Mouse (Mus musculus) G1E (cell line): ENCODE data around the gene Snx29. TPM values are rescaled to one million over a fixed set of nuclear protein-coding genes. Genes with fewer than 3 reads are reported as not detected.

Experiments used
- ATAC-seq: 2 replicates; pipeline ENCODE4 v1.8.0; 2016; ENCODE audit warnings: mild to moderate bottlenecking; ENCODE audit not compliant: insufficient number of reproducible peaks, poor library complexity, low FRiP score, severe bottlenecking; ENCODE audit errors: extremely low read depth
- DNase-seq: peaks from one replicate; pipeline ENCODE4 v3.0.0; 2012; ENCODE audit warnings: low spot score
- H3K27me3 ChIP-seq: 2 replicates; pipeline ENCODE4 v1.6.1; 2012; ENCODE audit warnings: mild to moderate bottlenecking, low read length, inconsistent platforms; ENCODE audit not compliant: insufficient read depth
- H3K36me3 ChIP-seq: replicated peaks from 2 replicates; pipeline ENCODE3; 2012; ENCODE audit warnings: mild to moderate bottlenecking, inconsistent platforms
- H3K4me1 ChIP-seq: 2 replicates; pipeline ENCODE4 v1.6.1; 2012; ENCODE audit warnings: low read depth, low read length, inconsistent platforms, mixed read lengths; ENCODE audit not compliant: insufficient read depth
- H3K4me3 ChIP-seq: 2 replicates; pipeline ENCODE4 v1.5.1; 2012; ENCODE audit warnings: low read depth, mild to moderate bottlenecking, inconsistent platforms, low read length, moderate library complexity, mixed read lengths
- H3K9me3 ChIP-seq: replicated peaks from 2 replicates; pipeline ENCODE4 v1.6.1; 2012; ENCODE audit warnings: inconsistent platforms
- CTCF ChIP-seq: IDR thresholded peaks from 2 replicates; pipeline ENCODE4 v1.5.1; 2012; ENCODE audit warnings: low read depth, low read length, inconsistent platforms, mixed read lengths
- GATA1 ChIP-seq: IDR thresholded peaks from 2 replicates; pipeline ENCODE4 v1.6.1; 2012; ENCODE audit warnings: borderline replicate concordance, low read length, inconsistent platforms, mixed read lengths
- GATA2 ChIP-seq: IDR thresholded peaks from 2 replicates; pipeline ENCODE4 v1.6.1; 2012; ENCODE audit warnings: low read depth, low read length, inconsistent platforms, borderline replicate concordance
- POLR2AphosphoS5 ChIP-seq: IDR thresholded peaks from 2 replicates; pipeline ENCODE4 v1.6.1; 2012; ENCODE audit warnings: low read depth, low read length, inconsistent platforms; ENCODE audit not compliant: insufficient replicate concordance
- TAL1 ChIP-seq: conservative IDR thresholded peaks from 2 replicates; pipeline ENCODE4 v1.6.1; 2012; ENCODE audit warnings: low read depth, low read length, inconsistent platforms, mixed read lengths
- polyA plus RNA-seq: library from polyadenylated mRNA; stranded (reverse); fragments of >175 nt; gene quantifications from 2 replicates; pipeline ENCODE4 v1.2.3, GENCODE M21; 2012
- total RNA-seq, 2 experiments: library from RNA; stranded (forward) in 1 of 2; stranded (reverse) in 1 of 2; fragments of 200-1000 nt in 1 of 2; fragments of >200 nt in 1 of 2; fragmentation: Nextera tagmentation in 1 of 2; gene quantifications; 2 replicates each; pipeline ENCODE4 v1.2.3; 2014 to 2017

Snx29 gene
- total and polyA plus RNA-seq, 3 experiments, result 4.4 to 18.0 (median 9.1) TPM

GRCm38 (mm10) chr16:11795758-11796460 is 473.2 kb downstream of the Snx29 start:
- no peak for ATAC-seq
- H3K36me3 ChIP-seq, result no peaks in the 10 kb centered on the region
- H3K27me3 ChIP-seq, result peaks cover 15% of the 10 kb centered on the region; the same call in 1 of the 2 replicates
- H3K9me3 ChIP-seq, result no peaks in the 10 kb centered on the region; the same call in 1 of the 2 replicates
- TF ChIP-seq TAL1 (no peak), CTCF (no peak), POLR2AphosphoS5 (no peak), GATA1 (no peak), GATA2 (no peak)
- no peak overlapping the region for H3K4me3 ChIP-seq
- peaks cover 3% of the 10 kb centered on the region; the same call in 1 of the 2 replicates for H3K4me1 ChIP-seq
- DNase-seq, result no peak

- no peak for TF ChIP-seq GATA2
- no peak for TF ChIP-seq TAL1
- TF ChIP-seq POLR2AphosphoS5, result no peak
- no peak for TF ChIP-seq CTCF
- TF ChIP-seq GATA1, result no peak
- Histone ChIP-seq H3K27me3 (0 out of 2 replicates have a peak, but pooled peaks cover under 1% of the 10 kb centered on the region), H3K9me3 (no peaks in the 10 kb centered on the region), H3K4me1 (no peaks in the 10 kb centered on the region), H3K36me3 (peaks cover 39% of the 10 kb centered on the region), H3K4me3 (no peak overlapping the region)
- DNase-seq (no peak), ATAC-seq (no peak)
Measured at GRCm38 (mm10) chr16:11801960-11802539, 479.3 kb downstream of the Snx29 start.

Other genes starting within 250 kb of the Snx29 start
- gene Txndc11, start 188.3 kb upstream of the Snx29 start, total RNA-seq (2014; fragmentation: Nextera tagmentation), result 29.9 and 43.3 TPM in 2 replicates
- 23.7 and 27.0 TPM in 2 replicates for gene Txndc11, start 188.3 kb upstream of the Snx29 start, total RNA-seq (2017)
- 19.2 and 23.1 TPM in 2 replicates for gene Txndc11, start 188.3 kb upstream of the Snx29 start, polyA plus RNA-seq
- gene Zc3h7a, start 146.5 kb upstream of the Snx29 start, total RNA-seq (2014; fragmentation: Nextera tagmentation), result 270 and 306 TPM in 2 replicates
- gene Zc3h7a, start 146.5 kb upstream of the Snx29 start, total RNA-seq (2017), result 228 and 262 TPM in 2 replicates
- 9.1 and 12.0 TPM in 2 replicates for gene Zc3h7a, start 146.5 kb upstream of the Snx29 start, polyA plus RNA-seq
- 229 and 276 TPM in 2 replicates for gene Rsl1d1, start 119.6 kb upstream of the Snx29 start, total RNA-seq (2014; fragmentation: Nextera tagmentation)
- 224 and 269 TPM in 2 replicates for gene Rsl1d1, start 119.6 kb upstream of the Snx29 start, total RNA-seq (2017)
- gene Rsl1d1, start 119.6 kb upstream of the Snx29 start, polyA plus RNA-seq, result 30.1 and 44.2 TPM in 2 replicates
- 562 and 636 TPM in 2 replicates for gene Gspt1, start 68.6 kb upstream of the Snx29 start, total RNA-seq (2014; fragmentation: Nextera tagmentation)
- 115 and 135 TPM in 2 replicates for gene Gspt1, start 68.6 kb upstream of the Snx29 start, total RNA-seq (2017)
- gene Gspt1, start 68.6 kb upstream of the Snx29 start, polyA plus RNA-seq, result 196 and 274 TPM in 2 replicates
- gene Tnfrsf17, start 9.1 kb upstream of the Snx29 start, total RNA-seq (2014; fragmentation: Nextera tagmentation), result not detected in 2 replicates
- gene Tnfrsf17, start 9.1 kb upstream of the Snx29 start, total RNA-seq (2017), result not detected in 2 replicates
- gene Tnfrsf17, start 9.1 kb upstream of the Snx29 start, polyA plus RNA-seq, result not detected in 2 replicates